Mouse (Mus musculus) cerebellum, adult 2 months (tissue): ENCODE measurements around the gene Miga1.

Experiments
- CTCF ChIP-seq: fragments of 200-500 bp; IDR thresholded peaks from 2 replicates; pipeline ENCODE4 v1.5.1; 2011; ENCODE audit warnings: low read depth, mild to moderate bottlenecking, control low read depth, low read length, moderate library complexity, borderline replicate concordance; ENCODE audit not compliant: insufficient read depth
- POLR2A ChIP-seq: fragments of 200-500 bp; IDR thresholded peaks from 2 replicates; pipeline ENCODE4 v1.6.1; 2011; ENCODE audit warnings: low read length, control low read depth, borderline replicate concordance; ENCODE audit not compliant: insufficient read depth

DNA sequence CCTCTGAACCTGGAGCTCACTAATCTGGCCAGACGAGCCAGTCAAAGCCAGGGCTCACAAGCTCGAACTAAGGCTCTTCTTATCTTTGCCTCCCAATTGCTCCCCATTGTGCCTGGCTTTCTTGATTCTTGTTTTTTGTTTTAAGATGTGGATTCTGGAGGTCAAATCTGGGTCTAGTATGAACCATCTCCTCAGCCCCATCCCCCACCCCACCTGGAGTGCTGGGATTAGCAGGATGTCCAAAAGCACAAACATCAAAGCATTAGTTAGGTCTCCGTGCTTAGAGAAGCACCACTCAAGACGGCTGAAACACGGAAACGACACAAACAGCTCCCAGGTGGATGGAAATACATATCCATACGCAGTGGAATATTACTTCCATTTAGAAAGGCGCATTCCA lies 4.1 kb downstream of the Miga1 start:
- no peak for TF ChIP-seq CTCF
- TF ChIP-seq POLR2A: no peak
